Mouse (Mus musculus): Measurements from ENCODE around the gene Dpf2. TPM values are rescaled to one million over a fixed set of nuclear protein-coding genes. Genes with fewer than 3 reads are reported as not detected.

Dpf2 gene
- polyA plus RNA-seq, 1 experiment from 2014 or later, result 49.9 TPM

GRCm38 (mm10) chr19:5877618-5878361, 35.0 kb downstream of the Dpf2 start, which contains the start of gene Slc25a45:
Gene Slc25a45 (plus strand): TSS chr19:5877808.
- Histone ChIP-seq H3K4me1 (replicated peaks; ENCODE audit: control insufficient read depth, insufficient read depth, low read length) (peaks cover 2% of the 10 kb centered on the region; the same call in 1 of the 2 replicates), H3K36me3 (ENCODE audit: control insufficient read depth, insufficient read depth) (no peaks in the 10 kb centered on the region), H3K9me3 (ENCODE audit: control insufficient read depth) (no peaks in the 10 kb centered on the region), H3K9ac (ENCODE audit: low read depth, low read length) (peak within 1 kb of the TSS; percentile 26; the same call in 1 of the 2 replicates), H3K27ac (ENCODE audit: low read depth, low read length) (peak within 1 kb of the TSS; percentile 41; the same call in 1 of the 2 replicates), H3K27me3 (replicated peaks; ENCODE audit: control insufficient read depth, insufficient read depth, low read length) (no peaks in the 10 kb centered on the region), H3K4me2 (replicated peaks; ENCODE audit: low read depth) (peak within 1 kb of the TSS; percentile 21; the same call in 1 of the 2 replicates), H3K4me3 (ENCODE audit: low read depth, low read length) (no peak within 1 kb of the TSS)
- peak; percentile 92 for TF ChIP-seq CTCF (IDR thresholded peaks at IDR 0.05; ENCODE audit: low read depth)
- WGBS, result 45% methylated on average over 15 of the region's 15 CpGs
- peak; percentile 35 for ATAC-seq

GRCm38 (mm10) chr19:5874969-5875480, 37.8 kb downstream of the Dpf2 start, which contains the start of gene Frmd8:
Gene Frmd8 (minus strand): TSS chr19:5875274.
- H3K4me2 ChIP-seq (replicated peaks; ENCODE audit: low read depth), result peak within 1 kb of the TSS; percentile 96
- peak within 1 kb of the TSS; percentile 75 for H3K9ac ChIP-seq (ENCODE audit: low read depth, low read length)
- H3K27me3 ChIP-seq (replicated peaks; ENCODE audit: control insufficient read depth, insufficient read depth, low read length), result no peaks in the 10 kb centered on the region
- H3K4me3 ChIP-seq (ENCODE audit: low read depth, low read length), result peak within 1 kb of the TSS; percentile 70
- H3K9me3 ChIP-seq (ENCODE audit: control insufficient read depth), result no peaks in the 10 kb centered on the region
- peak within 1 kb of the TSS; percentile 17; the same call in 1 of the 2 replicates for H3K27ac ChIP-seq (ENCODE audit: low read depth, low read length)
- 0 out of 2 replicates have a peak, but pooled peaks cover 2% of the 10 kb centered on the region for H3K4me1 ChIP-seq (replicated peaks; ENCODE audit: control insufficient read depth, insufficient read depth, low read length)
- no peak for TF ChIP-seq CTCF (IDR thresholded peaks at IDR 0.05; ENCODE audit: low read depth)
- under 1% methylated on average over 37 of the region's 37 CpGs for WGBS
- peak; percentile 67 for ATAC-seq
- H3K36me3 ChIP-seq (ENCODE audit: control insufficient read depth, insufficient read depth), result peaks cover 9% of the 10 kb centered on the region; the same call in 1 of the 2 replicates

DNA sequence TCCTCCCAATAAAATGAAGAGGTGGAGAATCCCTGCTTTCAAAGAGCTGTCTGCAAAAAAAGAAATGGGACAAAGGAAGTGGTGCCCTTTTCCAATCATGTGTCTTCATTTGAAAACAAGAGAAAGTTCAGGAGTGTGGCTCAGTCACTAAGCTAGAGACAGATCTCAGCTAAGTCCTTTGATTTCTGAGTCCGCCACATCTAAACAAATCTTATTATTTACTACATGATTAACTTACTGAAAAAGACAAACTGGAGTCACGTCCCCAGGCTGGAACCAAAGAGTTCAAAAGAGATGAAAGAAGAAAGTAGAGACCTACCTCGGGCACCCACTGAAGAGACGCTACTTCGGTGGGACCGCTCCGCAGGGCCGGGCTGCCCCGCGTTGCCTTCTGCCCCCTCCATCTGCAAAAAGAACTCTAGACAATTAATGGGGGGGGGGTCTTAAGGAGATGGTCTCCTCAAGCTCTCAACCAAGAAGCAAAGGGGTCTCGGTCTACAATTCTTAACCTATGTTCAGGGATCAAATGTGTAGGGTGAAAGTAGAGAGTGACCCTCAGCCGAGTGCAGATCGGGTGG, 38.3 kb downstream of the Dpf2 start:
- Histone ChIP-seq H3K4me1 (replicated peaks; ENCODE audit: control insufficient read depth, insufficient read depth, low read length) (0 out of 2 replicates have a peak, but pooled peaks cover 2% of the 10 kb centered on the region), H3K9ac (ENCODE audit: low read depth, low read length) (peak overlapping the region; percentile 75), H3K4me3 (ENCODE audit: low read depth, low read length) (peak overlapping the region; percentile 70), H3K27me3 (replicated peaks; ENCODE audit: control insufficient read depth, insufficient read depth, low read length) (no peaks in the 10 kb centered on the region), H3K36me3 (ENCODE audit: control insufficient read depth, insufficient read depth) (peaks cover 13% of the 10 kb centered on the region; the same call in 1 of the 2 replicates), H3K4me2 (replicated peaks; ENCODE audit: low read depth) (peak overlapping the region; percentile 96), H3K27ac (ENCODE audit: low read depth, low read length) (peak overlapping the region; percentile 17; the same call in 1 of the 2 replicates), H3K9me3 (ENCODE audit: control insufficient read depth) (no peaks in the 10 kb centered on the region)
- 8% methylated on average over 13 of the region's 13 CpGs for whole genome bisulfite sequencing
- ATAC-seq, result no peak
- TF ChIP-seq CTCF (IDR thresholded peaks at IDR 0.05; ENCODE audit: low read depth), result no peak

DNA sequence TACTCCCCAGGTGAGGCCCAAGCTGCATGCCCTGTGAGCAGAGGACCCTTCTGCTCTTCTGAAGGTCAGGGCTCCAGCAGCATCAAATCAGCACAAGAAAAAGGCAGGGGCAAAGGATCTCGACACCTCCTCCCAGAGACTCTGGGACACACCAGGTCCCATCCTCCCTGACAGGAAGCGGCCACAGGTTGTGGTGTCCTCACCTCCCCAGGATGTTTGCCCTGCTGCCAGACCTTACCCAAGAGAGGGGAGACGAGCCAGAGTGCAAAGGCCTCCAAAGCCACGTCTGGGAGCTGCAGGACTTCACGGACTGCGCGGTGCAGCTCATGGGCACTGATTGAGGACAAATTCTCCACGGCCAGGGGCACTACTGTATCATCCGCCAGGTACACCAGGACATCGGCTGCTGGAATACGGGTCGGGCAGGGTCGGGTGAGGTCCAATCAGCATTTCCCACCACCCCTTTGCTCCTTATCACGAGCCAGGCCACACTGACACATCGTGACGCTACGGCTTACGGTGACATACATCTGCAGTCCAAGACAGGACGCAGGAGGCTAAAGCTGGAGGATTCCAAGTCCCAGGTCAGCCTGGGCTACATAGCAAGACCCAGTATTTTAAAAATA, 39.8 kb downstream of the Dpf2 start:
- Histone ChIP-seq H3K4me2 (replicated peaks; ENCODE audit: low read depth) (no peak overlapping the region), H3K27ac (ENCODE audit: low read depth, low read length) (no peak overlapping the region), H3K4me3 (ENCODE audit: low read depth, low read length) (no peak overlapping the region), H3K9me3 (ENCODE audit: control insufficient read depth) (no peaks in the 10 kb centered on the region), H3K4me1 (replicated peaks; ENCODE audit: control insufficient read depth, insufficient read depth, low read length) (0 out of 2 replicates have a peak, but pooled peaks cover 2% of the 10 kb centered on the region), H3K27me3 (replicated peaks; ENCODE audit: control insufficient read depth, insufficient read depth, low read length) (no peaks in the 10 kb centered on the region), H3K9ac (ENCODE audit: low read depth, low read length) (no peak overlapping the region), H3K36me3 (ENCODE audit: control insufficient read depth, insufficient read depth) (peaks cover 16% of the 10 kb centered on the region; the same call in 1 of the 2 replicates)
- no peak for ATAC-seq
- TF ChIP-seq CTCF (IDR thresholded peaks at IDR 0.05; ENCODE audit: low read depth), result no peak
- WGBS, result 75% methylated on average over 19 of the region's 19 CpGs

- Histone ChIP-seq H3K36me3 (ENCODE audit: control insufficient read depth, insufficient read depth) (peaks cover 19% of the 10 kb centered on the region; the same call in 1 of the 2 replicates), H3K27me3 (replicated peaks; ENCODE audit: control insufficient read depth, insufficient read depth, low read length) (no peaks in the 10 kb centered on the region), H3K9ac (ENCODE audit: low read depth, low read length) (no peak overlapping the region), H3K9me3 (ENCODE audit: control insufficient read depth) (no peaks in the 10 kb centered on the region), H3K4me3 (ENCODE audit: low read depth, low read length) (no peak overlapping the region), H3K4me1 (replicated peaks; ENCODE audit: control insufficient read depth, insufficient read depth, low read length) (0 out of 2 replicates have a peak, but pooled peaks cover 2% of the 10 kb centered on the region), H3K27ac (ENCODE audit: low read depth, low read length) (no peak overlapping the region), H3K4me2 (replicated peaks; ENCODE audit: low read depth) (no peak overlapping the region)
- no peak for ATAC-seq
- TF ChIP-seq CTCF (IDR thresholded peaks at IDR 0.05; ENCODE audit: low read depth), result no peak
- WGBS, result 74% methylated on average over 4 of the region's 4 CpGs
Measured at GRCm38 (mm10) chr19:5872528-5872927, 40.3 kb downstream of the Dpf2 start.
